Mouse (Mus musculus) liver, embryonic 14.5 days (tissue): Measurements from ENCODE around the gene Nxpe4. TPM values are rescaled to one million over a fixed set of nuclear protein-coding genes. Genes with fewer than 3 reads are reported as not detected.

Experiments
- ATAC-seq: fragments of 200-750 bp; cut with Nextera tagmentation; 2 replicates; pipeline ENCODE4 v1.8.0; 2017; ENCODE audit warnings: moderate number of reproducible peaks, mild to moderate bottlenecking, moderate library complexity; ENCODE audit not compliant: insufficient read depth
- DNase-seq, 3 experiments: peaks; one replicate each; pipeline ENCODE4 v3.0.0-alpha.2; 2012 to 2013; ENCODE audit warnings: low read depth in 3 of 3, low spot score in 3 of 3
- H3K27ac ChIP-seq: fragments of 300-500 bp; sonication (generic); 2 replicates; pipeline ENCODE4 v1.5.1; 2014; ENCODE audit warnings: moderate library complexity, mild to moderate bottlenecking, control low read depth, inconsistent platforms
- H3K27me3 ChIP-seq: fragments of 300-500 bp; sonication (generic); 2 replicates; pipeline ENCODE4 v1.6.1; 2014; ENCODE audit warnings: mild to moderate bottlenecking, low read length, moderate library complexity; ENCODE audit not compliant: control insufficient read depth, insufficient read depth
- H3K36me3 ChIP-seq: fragments of 300-500 bp; sonication (generic); replicated peaks from 2 replicates; pipeline ENCODE4 v1.6.1; 2014; ENCODE audit warnings: low read depth; ENCODE audit not compliant: control insufficient read depth, insufficient read depth
- H3K4me1 ChIP-seq, 2 experiments: fragments of 200-500 bp in 1 of 2; fragments of 300-500 bp in 1 of 2; sonication (generic) in 1 of 2; replicated peaks; 2 replicates each; pipeline ENCODE4 v1.6.1; 2012 to 2014; ENCODE audit warnings: antibody characterized with exemption in 1 of 2, inconsistent platforms in 1 of 2, low read length in 1 of 2; ENCODE audit not compliant: control insufficient read depth in 2 of 2, insufficient read depth in 2 of 2
- H3K4me2 ChIP-seq: fragments of 300-500 bp; sonication (generic); 2 replicates; pipeline ENCODE4 v1.6.1; 2014; ENCODE audit warnings: low read depth, mild to moderate bottlenecking, control low read depth, moderate library complexity
- H3K4me3 ChIP-seq, 2 experiments: fragments of 200-500 bp in 1 of 2; fragments of 300-500 bp in 1 of 2; sonication (generic) in 1 of 2; 2 replicates each; pipeline ENCODE4 v1.5.1; 2012 to 2014; ENCODE audit warnings: low read depth in 2 of 2, low read length in 2 of 2, mild to moderate bottlenecking in 2 of 2, control low read depth in 1 of 2, inconsistent platforms in 1 of 2, moderate library complexity in 1 of 2; ENCODE audit not compliant: insufficient read depth in 1 of 2
- H3K9ac ChIP-seq: fragments of 300-500 bp; sonication (generic); replicated peaks from 2 replicates; pipeline ENCODE4 v1.6.1; 2014; ENCODE audit warnings: mild to moderate bottlenecking, control low read depth, moderate library complexity
- H3K9me3 ChIP-seq: fragments of 300-500 bp; sonication (generic); 2 replicates; pipeline ENCODE4 v1.6.1; 2016; ENCODE audit warnings: low read length, mixed read lengths; ENCODE audit not compliant: control insufficient read depth
- CTCF ChIP-seq: IDR thresholded peaks from 2 replicates; pipeline ENCODE4 v1.5.1; 2016; ENCODE audit warnings: antibody characterized with exemption, low read depth, control low read depth
- EP300 ChIP-seq: IDR thresholded peaks from 2 replicates; pipeline ENCODE4 v1.6.1; 2016; ENCODE audit warnings: antibody characterized with exemption, low read depth
- WGBS: fragments of 180-500 bp; shearing (Covaris S2); extraction: QIAGEN DNeasy Blood & Tissue Kit; methylation state at CpG from one replicate; pipeline ENCODE4 v1.1.7; 2014; ENCODE audit not compliant: insufficient replicate concordance; 5-methylcytosine and 5-hydroxymethylcytosine counted together
- polyA plus RNA-seq, 2 experiments: library from polyadenylated mRNA; depleted of rRNA in 1 of 2; stranded (reverse) in 1 of 2; unstranded in 1 of 2; fragments of >200 nt; fragmentation: Nextera tagmentation in 1 of 2; extraction: Ambion mirVana in 1 of 2; gene quantifications; 2 replicates each; pipeline versions ENCODE4 v1.2.1 to v1.2.3; 2012 to 2014

The Nxpe4 gene
- polyA plus RNA-seq, 2 experiments = 6.2 to 8.3 TPM

- H3K36me3 ChIP-seq = no peaks in the 10 kb centered on the region
- no peak for ATAC-seq
- H3K9ac ChIP-seq = no peak overlapping the region
- no peak overlapping the region for H3K4me2 ChIP-seq
- no peaks in the 10 kb centered on the region for H3K4me1 ChIP-seq
- H3K27me3 ChIP-seq = no peaks in the 10 kb centered on the region
- H3K4me3 ChIP-seq = no peak overlapping the region
- DNase-seq = no peak
- H3K27ac ChIP-seq = no peak overlapping the region
- TF ChIP-seq CTCF (no peak), EP300 (no peak)
- H3K9me3 ChIP-seq = no peaks in the 10 kb centered on the region
- 30% methylated on average over 8 of the region's 8 CpGs for WGBS
These were observed 270.6 kb downstream of the Nxpe4 start for GRCm38 (mm10) chr9:48432449-48432848.

GRCm38 (mm10) chr9:48443873-48444272 lies 282.1 kb downstream of the Nxpe4 start:
- Histone ChIP-seq H3K4me2 (no peak overlapping the region), H3K4me3 (no peak overlapping the region), H3K9me3 (no peaks in the 10 kb centered on the region), H3K9ac (no peak overlapping the region), H3K27me3 (no peaks in the 10 kb centered on the region), H3K4me1 (no peaks in the 10 kb centered on the region), H3K27ac (no peak overlapping the region), H3K36me3 (no peaks in the 10 kb centered on the region)
- DNase-seq = no peak
- TF ChIP-seq EP300 = no peak
- no peak for TF ChIP-seq CTCF
- WGBS = 21% methylated on average over 1 of the region's 1 CpGs
- ATAC-seq = no peak

GRCm38 (mm10) chr9:48444821-48445220 lies 283.0 kb downstream of the Nxpe4 start:
- no peak overlapping the region for H3K27ac ChIP-seq
- no peaks in the 10 kb centered on the region for H3K9me3 ChIP-seq
- WGBS = 62% methylated on average over 2 of the region's 2 CpGs
- no peak for TF ChIP-seq CTCF
- no peak for TF ChIP-seq EP300
- ATAC-seq = no peak
- no peaks in the 10 kb centered on the region for H3K36me3 ChIP-seq
- no peak overlapping the region for H3K4me3 ChIP-seq
- no peak overlapping the region for H3K9ac ChIP-seq
- DNase-seq = no peak
- no peaks in the 10 kb centered on the region for H3K27me3 ChIP-seq
- H3K4me2 ChIP-seq = no peak overlapping the region
- H3K4me1 ChIP-seq = no peaks in the 10 kb centered on the region

GRCm38 (mm10) chr9:48447783-48448209 lies 286.0 kb downstream of the Nxpe4 start:
- Histone ChIP-seq H3K4me3 (no peak overlapping the region), H3K27ac (no peak overlapping the region), H3K9me3 (no peaks in the 10 kb centered on the region), H3K9ac (no peak overlapping the region), H3K27me3 (no peaks in the 10 kb centered on the region), H3K36me3 (no peaks in the 10 kb centered on the region), H3K4me1 (no peaks in the 10 kb centered on the region), H3K4me2 (no peak overlapping the region)
- TF ChIP-seq CTCF = peak; percentile 79
- no peak for TF ChIP-seq EP300
- DNase-seq (peak; percentile 12 to 40 (median 37)), ATAC-seq (no peak; the same call in 1 of the 2 replicates)
- 16% methylated on average over 5 of the region's 5 CpGs for WGBS

Other genes starting within 250 kb of the Nxpe4 start
- gene Nxpe2, start 191.4 kb downstream of the Nxpe4 start, polyA plus RNA-seq (2012; rRNA removed) = 82.3 and 110 TPM in 2 replicates
- gene Nxpe2, start 191.4 kb downstream of the Nxpe4 start, polyA plus RNA-seq (2014; fragmentation: Nextera tagmentation; extraction: Ambion mirVana) = 192 and 209 TPM in 2 replicates